Mouse (Mus musculus): Measurements from ENCODE around the gene Arrdc1. TPM values are rescaled to one million over a fixed set of nuclear protein-coding genes. Genes with fewer than 3 reads are reported as not detected.

The Arrdc1 gene
- polyA plus RNA-seq, 1 experiment: 1.7 TPM

DNA sequence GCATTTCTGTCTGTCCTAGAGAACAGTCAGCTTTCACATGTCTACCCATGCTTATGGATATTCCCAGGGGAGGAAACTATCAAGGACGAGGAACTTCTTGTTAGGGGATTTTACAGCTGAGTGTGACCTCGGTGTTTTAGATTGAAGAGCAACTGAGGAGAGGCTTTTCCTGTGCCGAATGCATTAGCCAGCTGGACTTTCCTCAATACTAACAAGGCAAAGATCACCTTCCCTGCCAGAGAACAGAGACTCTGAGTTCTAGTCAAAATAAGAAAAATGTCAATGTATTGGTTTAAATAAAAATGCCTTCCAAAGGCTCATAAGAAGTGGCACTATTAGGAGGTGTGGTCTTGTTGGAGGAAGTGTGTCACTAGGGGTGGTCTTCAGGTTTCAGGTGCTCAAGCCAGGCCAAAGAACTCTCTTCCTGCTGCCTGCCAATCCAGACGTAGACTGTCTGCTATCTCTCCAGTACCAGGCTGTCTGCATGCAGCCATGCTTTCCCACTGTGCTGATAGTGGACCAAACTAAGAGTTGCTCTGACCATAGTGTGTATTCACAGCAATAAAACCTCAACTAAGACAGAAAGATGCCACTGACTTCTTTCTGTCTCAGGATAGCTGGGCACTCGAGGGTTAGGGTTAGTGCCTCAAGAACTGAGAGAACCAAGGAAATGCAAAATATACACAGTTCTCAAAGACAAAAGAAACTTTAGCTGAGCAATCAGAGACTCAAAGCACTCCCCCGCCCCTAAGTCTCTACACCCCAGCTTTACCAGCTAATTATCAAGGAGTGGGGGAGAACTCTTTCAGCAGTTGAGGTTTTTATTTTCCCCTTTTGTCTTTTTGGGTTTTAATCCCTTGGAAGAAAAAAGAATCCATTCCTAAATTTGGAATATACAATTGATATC is 44.3 kb downstream of the Arrdc1 start:
- Histone ChIP-seq H3K27me3 (ENCODE audit: control insufficient read depth) (no peaks in the 10 kb centered on the region), H3K36me3 (ENCODE audit: control insufficient read depth) (peaks cover 14% of the 10 kb centered on the region), H3K4me1 (ENCODE audit: control insufficient read depth) (peaks cover 22% of the 10 kb centered on the region), H3K9me3 (ENCODE audit: control insufficient read depth, low read length) (no peaks in the 10 kb centered on the region), H3K4me3 (replicated peaks) (no peak overlapping the region)
- TF ChIP-seq GATA1 (IDR thresholded peaks at IDR 0.05; ENCODE audit: low read length) (no peak), TAL1 (IDR thresholded peaks at IDR 0.05; ENCODE audit: low read length) (peak; percentile 20; the same call in 1 of the 3 replicates)

DNA sequence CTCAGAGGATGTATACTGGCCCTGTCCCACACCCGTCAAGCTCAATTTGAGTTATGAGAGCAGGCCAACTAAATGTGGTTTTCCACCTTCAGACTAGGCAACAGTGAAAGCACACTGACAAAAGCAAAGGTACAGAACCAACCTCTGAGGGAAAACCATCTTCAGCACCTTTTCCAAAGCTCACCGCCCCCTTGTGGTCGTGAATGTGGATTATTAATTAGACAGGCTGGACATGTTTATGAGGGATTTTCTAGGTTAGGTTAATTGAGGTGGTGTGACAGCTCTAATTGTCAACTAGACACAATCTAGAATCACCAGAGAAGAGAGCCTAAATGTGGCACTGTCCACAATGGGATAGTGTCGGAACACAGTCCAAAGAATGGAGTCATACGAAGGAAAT is 46.2 kb downstream of the Arrdc1 start:
- Histone ChIP-seq H3K36me3 (ENCODE audit: control insufficient read depth) (peaks cover 22% of the 10 kb centered on the region), H3K4me1 (ENCODE audit: control insufficient read depth) (peaks cover 19% of the 10 kb centered on the region), H3K4me3 (replicated peaks) (no peak overlapping the region), H3K27me3 (ENCODE audit: control insufficient read depth) (no peaks in the 10 kb centered on the region), H3K9me3 (ENCODE audit: control insufficient read depth, low read length) (no peaks in the 10 kb centered on the region)
- TF ChIP-seq GATA1 (IDR thresholded peaks at IDR 0.05; ENCODE audit: low read length) (no peak), TAL1 (IDR thresholded peaks at IDR 0.05; ENCODE audit: low read length) (no peak)

DNA sequence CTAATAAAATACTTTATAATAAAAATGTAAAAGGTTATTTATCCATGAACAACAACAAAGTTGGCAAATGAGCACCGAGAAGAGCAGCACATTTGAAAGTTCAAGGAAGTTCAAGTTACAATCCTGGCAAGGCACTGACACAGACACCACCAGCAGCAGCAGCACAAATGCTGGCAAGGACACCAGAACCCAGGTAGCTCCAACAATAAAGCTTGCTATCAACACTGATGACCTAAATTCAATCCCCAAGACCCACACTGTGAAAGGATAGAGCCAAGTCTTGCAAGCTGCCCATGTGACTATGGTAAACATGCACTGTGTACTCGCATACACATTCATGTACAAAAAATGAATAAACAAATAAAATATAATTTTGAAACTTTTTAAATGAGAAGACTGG is 54.4 kb downstream of the Arrdc1 start:
- Histone ChIP-seq H3K36me3 (ENCODE audit: control insufficient read depth) (peaks cover 52% of the 10 kb centered on the region), H3K4me3 (replicated peaks) (no peak overlapping the region), H3K4me1 (ENCODE audit: control insufficient read depth) (no peaks in the 10 kb centered on the region), H3K27me3 (ENCODE audit: control insufficient read depth) (no peaks in the 10 kb centered on the region), H3K9me3 (ENCODE audit: control insufficient read depth, low read length) (no peaks in the 10 kb centered on the region)
- TF ChIP-seq GATA1 (IDR thresholded peaks at IDR 0.05; ENCODE audit: low read length) (no peak), TAL1 (IDR thresholded peaks at IDR 0.05; ENCODE audit: low read length) (no peak)

Other genes with a start within 250 kb of the Arrdc1 start
- gene Cacna1b, start 172.1 kb downstream of the Arrdc1 start, polyA plus RNA-seq (2012): 0.01 TPM in 1 of 2 replicates, not detected in the other
- 0.72 and 0.74 TPM in 2 replicates for gene Ehmt1, start 15.6 kb downstream of the Arrdc1 start, polyA plus RNA-seq (2012)
- gene Zmynd19, start 14.5 kb upstream of the Arrdc1 start, polyA plus RNA-seq (2012): 0.67 and 1.1 TPM in 2 replicates
- 0.78 and 0.86 TPM in 2 replicates for gene Dph7, start 27.1 kb upstream of the Arrdc1 start, polyA plus RNA-seq (2012)
- gene Mrpl41, start 39.8 kb upstream of the Arrdc1 start, polyA plus RNA-seq (2012): 5.1 and 5.8 TPM in 2 replicates
- 0.52 and 0.80 TPM in 2 replicates for gene Pnpla7, start 40.8 kb upstream of the Arrdc1 start, polyA plus RNA-seq (2012)
- gene Nsmf, start 119.1 kb upstream of the Arrdc1 start, polyA plus RNA-seq (2012): 0.51 and 0.67 TPM in 2 replicates
- gene Entpd8, start 145.1 kb upstream of the Arrdc1 start, polyA plus RNA-seq (2012): 0.04 TPM in 1 of 2 replicates, not detected in the other
- gene Noxa1, start 159.9 kb upstream of the Arrdc1 start, polyA plus RNA-seq (2012): 0.04 TPM in 1 of 2 replicates, not detected in the other
- 0.38 and 0.49 TPM in 2 replicates for gene Nrarp, start 245.5 kb upstream of the Arrdc1 start, polyA plus RNA-seq (2012)

All from erythroblast, embryonic 14.5 days (primary cell).